Mouse (Mus musculus) limb, embryonic 10.5 days (tissue): ENCODE measurements around the gene Hlcs. TPM values are rescaled to one million over a fixed set of nuclear protein-coding genes. Genes with fewer than 3 reads are reported as not detected.
A peak's percentile ranks its signal among the peaks of the same experiment; 100 is the strongest.

Experiments
- DNase-seq: peaks from one replicate; pipeline ENCODE4 v3.0.0-alpha.2; 2017; ENCODE audit warnings: low spot score
- H3K27ac ChIP-seq: fragments of 300-500 bp; sonication (generic); 2 replicates; pipeline ENCODE4 v1.5.1; 2016; ENCODE audit warnings: mild to moderate bottlenecking
- H3K27me3 ChIP-seq: fragments of 300-500 bp; sonication (generic); 2 replicates; pipeline ENCODE4 v1.6.1; 2016; ENCODE audit warnings: low read depth, mild to moderate bottlenecking; ENCODE audit not compliant: poor library complexity, severe bottlenecking
- H3K36me3 ChIP-seq: fragments of 300-500 bp; sonication (generic); 2 replicates; pipeline ENCODE4 v1.6.1; 2016; ENCODE audit warnings: mild to moderate bottlenecking, moderate library complexity
- H3K4me1 ChIP-seq: fragments of 300-500 bp; sonication (generic); 2 replicates; pipeline ENCODE4 v1.6.1; 2016
- H3K4me3 ChIP-seq: fragments of 300-500 bp; sonication (generic); 2 replicates; pipeline ENCODE4 v1.5.1; 2016; ENCODE audit warnings: mild to moderate bottlenecking, moderate library complexity
- H3K9me3 ChIP-seq: fragments of 300-500 bp; sonication (generic); replicated peaks from 2 replicates; pipeline ENCODE4 v1.6.1; 2016; ENCODE audit warnings: mild to moderate bottlenecking
- WGBS: fragments of 180-500 bp; shearing (Covaris S2); methylation state at CpG from one replicate; pipeline ENCODE4 v1.1.7; 2016; 5-methylcytosine and 5-hydroxymethylcytosine counted together
- polyA plus RNA-seq: library from polyadenylated mRNA; unstranded; fragments of >200 nt; fragmentation: Nextera tagmentation; extraction: Ambion mirVana; gene quantifications from 2 replicates; pipeline ENCODE4 v1.2.1, GENCODE M21; 2016

Hlcs gene
- polyA plus RNA-seq, 1 experiment from 2014 or later, result 11.7 TPM

DNA sequence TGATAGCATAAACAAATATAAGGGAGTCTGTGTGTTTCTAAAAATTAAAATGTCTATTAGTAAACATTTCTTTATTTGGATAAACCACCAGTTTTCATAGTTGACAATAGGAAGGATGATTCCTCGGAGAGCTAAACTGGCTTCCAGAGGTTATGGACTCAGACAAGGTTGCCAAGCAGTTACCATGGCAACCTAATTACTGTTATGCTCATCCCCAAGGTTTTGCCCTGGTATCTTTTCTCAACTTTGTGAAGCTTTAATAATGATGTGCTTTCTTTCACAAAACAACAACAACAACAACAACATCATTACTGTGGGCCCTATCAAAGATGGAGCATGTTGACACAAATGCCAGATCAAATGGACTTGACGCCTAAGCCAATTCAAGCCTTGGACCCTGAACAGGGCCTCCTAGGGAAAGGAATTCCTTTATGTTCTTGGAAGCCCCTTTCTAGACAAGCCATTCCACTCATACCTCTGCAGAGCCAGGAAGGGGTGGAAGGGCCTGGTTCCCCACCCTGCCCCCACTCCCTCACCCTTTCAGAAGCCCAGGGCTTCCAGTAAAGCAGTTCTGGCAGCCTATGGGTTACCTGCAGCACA is 185.0 kb downstream of the Hlcs start:
- 51% methylated on average over 2 of the region's 2 CpGs for WGBS
- no peak for DNase-seq

DNA sequence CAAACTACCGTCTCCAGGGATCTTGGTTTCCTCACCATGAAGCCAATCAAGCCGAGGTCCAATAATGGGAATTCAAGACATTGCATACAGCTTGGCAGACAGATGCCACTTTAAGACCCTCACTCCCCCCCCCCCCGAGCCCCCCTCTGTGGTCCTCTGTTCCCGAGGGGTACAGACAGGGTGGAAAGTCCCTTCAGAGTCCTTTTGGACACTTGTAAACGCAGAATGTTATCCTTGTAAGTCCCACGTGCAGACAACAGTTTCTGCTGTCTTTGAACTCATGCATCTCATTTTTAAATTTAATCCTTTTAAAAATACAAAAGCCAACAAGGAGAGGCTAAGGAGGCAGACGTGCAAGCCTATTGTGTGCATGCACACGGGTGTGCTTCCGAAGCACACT is 187.2 kb downstream of the Hlcs start:
- H3K36me3 ChIP-seq, result no peaks in the 10 kb centered on the region
- 45% methylated on average over 9 of the region's 9 CpGs for WGBS
- H3K9me3 ChIP-seq, result no peaks in the 10 kb centered on the region
- H3K4me3 ChIP-seq, result 0 out of 2 replicates have a peak overlapping the region, but pooled peaks have one; percentile 61
- H3K27me3 ChIP-seq, result peaks cover 89% of the 10 kb centered on the region
- H3K27ac ChIP-seq, result no peak overlapping the region
- DNase-seq, result no peak
- peaks cover 27% of the 10 kb centered on the region for H3K4me1 ChIP-seq

More for the DNA sequence above, 185.0 kb downstream of the Hlcs start:
- no peak overlapping the region for H3K27ac ChIP-seq
- no peaks in the 10 kb centered on the region for H3K9me3 ChIP-seq
- H3K4me1 ChIP-seq, result peaks cover 25% of the 10 kb centered on the region
- H3K27me3 ChIP-seq, result peaks cover 84% of the 10 kb centered on the region
- H3K36me3 ChIP-seq, result peaks cover 5% of the 10 kb centered on the region
- no peak overlapping the region for H3K4me3 ChIP-seq

DNA sequence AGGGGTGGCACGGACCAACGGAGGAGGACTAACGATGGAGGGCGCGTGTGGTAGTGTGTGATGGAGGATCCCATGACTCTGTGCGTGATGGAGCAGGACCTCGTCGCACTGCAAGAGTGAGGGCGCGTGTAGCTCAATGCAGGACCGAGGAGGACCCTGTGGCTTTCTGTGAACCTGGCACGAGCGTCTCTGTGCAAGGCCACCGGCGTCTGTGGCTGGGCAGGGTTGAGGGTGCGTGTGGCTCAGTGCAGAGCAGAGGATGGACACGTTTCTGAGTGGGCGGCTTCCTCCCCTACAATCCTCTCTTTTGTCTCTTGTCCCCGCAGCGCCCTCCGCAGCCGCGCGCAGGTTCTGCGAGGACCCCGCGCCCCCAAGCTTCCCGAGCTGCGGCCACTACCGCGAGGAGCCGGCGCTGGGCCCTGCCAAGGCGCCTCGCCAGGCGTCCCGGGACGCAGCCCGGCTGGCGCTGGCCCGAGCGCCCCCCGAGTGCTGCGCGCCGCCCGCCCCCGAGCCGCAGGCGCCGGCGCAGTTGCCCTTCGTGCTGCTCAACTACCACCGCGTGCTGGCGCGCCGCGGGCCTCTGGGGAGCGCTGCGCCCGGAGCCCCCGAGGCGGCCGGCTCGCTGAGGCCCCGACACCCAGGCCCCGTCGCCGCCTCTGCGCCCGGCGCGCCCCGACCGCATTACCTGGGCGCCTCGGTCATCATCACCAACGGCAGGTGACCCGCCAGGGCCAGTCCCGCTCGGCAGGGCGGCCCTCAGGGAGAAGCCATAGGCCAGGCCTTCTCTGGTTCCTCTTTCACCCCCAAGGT is 188.0 kb downstream of the Hlcs start:
- Histone ChIP-seq H3K9me3 (no peaks in the 10 kb centered on the region), H3K4me3 (peak overlapping the region; percentile 61), H3K4me1 (peaks cover 33% of the 10 kb centered on the region), H3K27me3 (peaks cover 89% of the 10 kb centered on the region), H3K36me3 (no peaks in the 10 kb centered on the region), H3K27ac (peak overlapping the region; percentile 85)
- peak; percentile 69 for DNase-seq
- 1% methylated on average over 83 of the region's 83 CpGs for WGBS

DNA sequence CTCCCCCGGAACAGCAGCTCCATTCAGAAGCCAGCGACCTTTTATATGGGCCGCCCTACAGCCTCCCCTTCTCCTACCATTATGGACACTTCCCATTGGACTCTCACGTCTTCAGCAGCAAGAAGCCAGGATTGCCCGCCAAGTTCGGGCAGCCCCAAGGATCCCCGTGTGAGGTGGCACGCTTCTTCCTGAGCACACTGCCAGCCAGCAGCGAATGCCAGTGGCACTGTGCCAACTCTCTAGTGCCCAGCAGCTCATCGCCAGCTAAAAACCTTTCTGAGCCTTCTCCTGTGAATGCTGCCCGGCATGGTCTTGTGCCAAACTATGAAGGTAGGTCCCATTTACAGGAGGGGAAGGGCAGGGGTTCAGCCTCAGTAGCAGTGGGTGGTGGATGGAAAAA is 190.1 kb downstream of the Hlcs start:
- Histone ChIP-seq H3K27me3 (peaks cover 98% of the 10 kb centered on the region), H3K9me3 (no peaks in the 10 kb centered on the region), H3K4me1 (peaks cover 32% of the 10 kb centered on the region), H3K27ac (no peak overlapping the region), H3K36me3 (no peaks in the 10 kb centered on the region), H3K4me3 (no peak overlapping the region)
- DNase-seq, result no peak
- 85% methylated on average over 11 of the region's 11 CpGs for WGBS

DNA sequence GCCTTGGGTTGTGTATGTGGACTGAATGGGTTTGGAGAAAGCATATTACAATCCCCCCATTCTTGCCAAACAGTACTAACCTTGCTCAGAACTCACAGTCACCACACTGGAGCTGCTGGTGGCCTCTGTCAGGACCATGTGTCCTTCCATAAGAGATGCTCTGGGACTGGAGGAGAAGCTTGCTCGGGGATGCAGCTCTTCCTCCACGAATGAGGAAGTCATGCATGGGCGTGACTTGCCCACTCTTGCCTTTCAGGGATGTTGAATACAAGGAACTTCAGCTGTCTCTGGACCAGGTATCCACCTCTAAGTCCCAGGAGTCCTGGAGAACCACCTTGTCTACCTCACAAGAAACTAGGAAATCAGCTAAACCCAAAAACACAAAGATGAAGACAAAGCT is 191.0 kb downstream of the Hlcs start:
- no peak for DNase-seq
- WGBS, result 84% methylated on average over 3 of the region's 3 CpGs
- Histone ChIP-seq H3K4me1 (peaks cover 32% of the 10 kb centered on the region), H3K27me3 (peaks cover 100% of the 10 kb centered on the region), H3K9me3 (no peaks in the 10 kb centered on the region), H3K27ac (no peak overlapping the region), H3K36me3 (no peaks in the 10 kb centered on the region), H3K4me3 (no peak overlapping the region)

DNA sequence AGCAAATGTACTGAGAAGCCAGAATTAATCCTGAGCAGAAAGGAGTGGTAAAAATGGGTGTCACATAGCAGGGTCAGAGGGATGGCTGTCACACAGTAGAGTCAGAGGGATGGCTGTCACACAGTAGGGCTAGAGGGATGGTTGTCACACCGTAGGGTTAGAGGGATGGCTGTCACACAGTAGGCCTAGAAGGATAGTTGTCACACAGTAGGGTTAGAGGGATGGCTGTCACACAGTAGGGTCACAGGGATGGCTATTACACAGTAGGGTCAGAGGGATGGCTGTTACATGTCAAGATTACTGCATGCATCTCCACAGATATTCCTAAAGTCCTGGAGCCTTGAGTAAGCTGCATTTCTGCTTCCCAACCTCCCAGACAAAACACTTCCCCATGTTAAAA is 195.0 kb downstream of the Hlcs start:
- peaks cover 94% of the 10 kb centered on the region for H3K27me3 ChIP-seq
- DNase-seq, result no peak
- no peaks in the 10 kb centered on the region for H3K9me3 ChIP-seq
- H3K4me3 ChIP-seq, result no peak overlapping the region
- no peak overlapping the region for H3K27ac ChIP-seq
- H3K36me3 ChIP-seq, result no peaks in the 10 kb centered on the region
- WGBS, result 92% methylated on average over 1 of the region's 1 CpGs
- H3K4me1 ChIP-seq, result peaks cover 14% of the 10 kb centered on the region

DNA sequence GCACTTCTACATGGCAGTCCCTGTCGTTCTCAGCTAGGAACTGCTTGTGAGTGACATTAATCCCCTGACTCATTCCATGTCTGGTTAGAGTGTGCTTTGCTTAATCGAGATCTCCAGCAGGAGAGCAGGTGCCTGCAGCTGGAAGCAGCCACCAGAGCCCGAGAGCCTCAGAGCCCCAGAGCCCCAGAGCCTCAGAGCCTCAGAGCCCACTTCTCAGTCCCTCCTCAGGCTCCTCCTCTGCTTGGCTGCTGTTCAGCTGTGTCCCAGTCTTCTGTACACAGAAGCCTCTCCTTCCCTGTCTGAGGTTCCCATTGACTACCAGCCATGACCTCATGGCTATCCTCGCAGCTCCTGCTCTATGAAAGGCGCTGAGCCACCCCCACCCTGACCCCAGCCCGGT is 196.0 kb downstream of the Hlcs start:
- H3K27me3 ChIP-seq, result peaks cover 94% of the 10 kb centered on the region
- no peak for DNase-seq
- H3K9me3 ChIP-seq, result no peaks in the 10 kb centered on the region
- no peak overlapping the region for H3K4me3 ChIP-seq
- H3K4me1 ChIP-seq, result peaks cover 14% of the 10 kb centered on the region
- H3K36me3 ChIP-seq, result no peaks in the 10 kb centered on the region
- no peak overlapping the region for H3K27ac ChIP-seq
- WGBS, result 72% methylated on average over 6 of the region's 6 CpGs

DNA sequence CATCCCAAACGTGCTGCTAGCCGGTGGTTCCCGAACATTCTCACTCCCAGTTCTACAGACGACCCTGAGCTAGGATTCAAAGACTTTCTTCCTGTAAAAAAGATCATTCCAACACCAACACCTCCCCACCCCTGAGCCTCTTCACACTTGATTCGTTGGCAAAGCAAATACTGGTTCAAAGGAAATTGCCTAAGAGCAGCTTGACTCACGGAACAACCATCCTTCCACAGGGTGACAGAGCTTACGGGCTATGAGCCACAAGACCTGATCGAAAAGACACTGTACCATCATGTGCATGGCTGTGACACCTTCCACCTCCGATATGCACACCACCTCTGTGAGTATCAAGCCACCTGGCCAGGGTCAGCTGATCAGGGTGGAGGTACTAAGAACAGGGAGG is 198.7 kb downstream of the Hlcs start:
- no peak for DNase-seq
- WGBS, result 68% methylated on average over 9 of the region's 9 CpGs
- H3K4me3 ChIP-seq, result no peak overlapping the region
- no peaks in the 10 kb centered on the region for H3K36me3 ChIP-seq
- H3K27me3 ChIP-seq, result peaks cover 78% of the 10 kb centered on the region
- no peak overlapping the region for H3K27ac ChIP-seq
- H3K4me1 ChIP-seq, result no peaks in the 10 kb centered on the region
- no peaks in the 10 kb centered on the region for H3K9me3 ChIP-seq

DNA sequence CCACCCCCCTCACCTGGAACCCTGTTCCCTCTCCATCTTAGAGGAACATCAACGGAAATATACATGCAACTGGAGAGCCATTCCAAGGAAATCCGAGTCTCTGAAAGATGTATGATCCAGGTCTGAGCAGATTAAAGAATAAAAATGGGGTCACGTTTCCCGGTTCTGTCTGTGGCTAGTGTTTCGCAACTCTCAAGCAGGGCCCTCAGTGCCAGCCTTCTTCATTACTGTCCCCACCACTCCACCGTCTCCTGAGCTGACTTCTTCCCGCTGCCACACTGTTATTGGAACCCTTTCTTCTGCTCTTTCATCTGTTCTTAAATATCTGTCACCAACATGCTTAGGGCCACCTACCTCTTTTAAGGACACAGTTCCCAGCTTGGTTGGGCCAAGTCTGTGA is 200.2 kb downstream of the Hlcs start:
- no peak for DNase-seq
- Histone ChIP-seq H3K36me3 (no peaks in the 10 kb centered on the region), H3K9me3 (no peaks in the 10 kb centered on the region), H3K4me3 (no peak overlapping the region), H3K27me3 (peaks cover 65% of the 10 kb centered on the region), H3K4me1 (no peaks in the 10 kb centered on the region), H3K27ac (no peak overlapping the region)
- 88% methylated on average over 7 of the region's 7 CpGs for WGBS

DNA sequence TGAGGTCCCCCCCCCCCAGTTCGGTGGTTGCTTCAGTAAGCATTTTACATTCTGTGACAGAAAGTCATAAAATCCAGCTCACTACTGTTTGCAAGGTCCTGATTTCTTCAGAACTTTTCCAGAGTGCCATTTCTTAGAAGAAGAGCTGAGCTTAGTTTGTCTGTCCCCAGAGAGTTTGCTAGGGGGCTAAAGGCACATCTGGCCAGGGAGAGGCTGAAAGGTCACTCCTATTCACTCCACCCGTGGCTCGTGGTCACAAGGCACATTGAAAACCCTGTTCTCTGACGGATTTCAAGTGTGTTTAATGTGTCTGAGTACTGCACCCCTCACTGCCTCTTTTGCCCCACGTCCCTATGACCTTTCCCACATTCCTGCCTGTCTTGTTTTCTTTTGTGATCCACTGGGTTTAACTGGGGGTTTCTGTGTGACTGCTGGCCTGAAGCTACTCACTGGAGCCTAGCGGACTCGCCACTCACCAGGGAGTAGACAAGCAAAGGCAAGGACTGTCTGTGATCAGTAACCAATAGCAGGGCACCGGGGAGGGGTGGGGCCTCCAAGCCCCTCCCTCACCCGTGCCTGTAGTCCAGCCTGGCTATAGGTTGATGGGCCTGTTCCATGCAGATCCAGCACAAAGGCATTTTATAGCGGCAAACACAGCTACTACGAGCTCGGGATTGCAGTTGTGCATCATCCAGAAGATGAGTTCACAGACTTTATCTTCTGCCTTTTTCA is 215.5 kb downstream of the Hlcs start:
- peak; percentile 58 for DNase-seq
- WGBS, result 2% methylated on average over 12 of the region's 12 CpGs
- no peaks in the 10 kb centered on the region for H3K9me3 ChIP-seq
- no peak overlapping the region for H3K27ac ChIP-seq
- peaks cover 86% of the 10 kb centered on the region for H3K27me3 ChIP-seq
- no peak overlapping the region for H3K4me3 ChIP-seq
- no peaks in the 10 kb centered on the region for H3K36me3 ChIP-seq
- peaks cover 45% of the 10 kb centered on the region for H3K4me1 ChIP-seq

DNA sequence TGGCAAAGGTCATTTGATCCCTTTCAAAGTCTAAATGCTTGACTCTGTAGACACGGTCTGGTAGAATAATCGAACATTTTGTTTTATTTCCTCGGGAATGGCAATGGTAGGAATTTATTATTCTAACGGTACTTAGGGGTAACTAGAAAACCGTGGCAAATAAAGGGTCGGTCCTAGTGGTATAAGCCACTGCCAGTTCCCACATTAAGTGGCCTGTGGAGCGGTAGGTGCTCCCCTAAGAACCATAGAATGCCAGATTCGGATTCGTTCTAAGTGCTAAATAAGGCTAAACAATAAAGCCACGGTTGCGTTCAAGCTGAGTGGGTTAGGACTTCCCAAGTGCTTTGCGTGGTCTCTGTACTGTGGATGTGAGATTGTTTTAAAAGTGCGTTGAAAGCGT is 216.9 kb downstream of the Hlcs start:
- Histone ChIP-seq H3K4me3 (no peak overlapping the region), H3K36me3 (no peaks in the 10 kb centered on the region), H3K9me3 (no peaks in the 10 kb centered on the region), H3K27me3 (peaks cover 95% of the 10 kb centered on the region), H3K4me1 (peaks cover 48% of the 10 kb centered on the region), H3K27ac (no peak overlapping the region)
- peak; percentile 50 for DNase-seq
- WGBS, result 5% methylated on average over 14 of the region's 14 CpGs

DNA sequence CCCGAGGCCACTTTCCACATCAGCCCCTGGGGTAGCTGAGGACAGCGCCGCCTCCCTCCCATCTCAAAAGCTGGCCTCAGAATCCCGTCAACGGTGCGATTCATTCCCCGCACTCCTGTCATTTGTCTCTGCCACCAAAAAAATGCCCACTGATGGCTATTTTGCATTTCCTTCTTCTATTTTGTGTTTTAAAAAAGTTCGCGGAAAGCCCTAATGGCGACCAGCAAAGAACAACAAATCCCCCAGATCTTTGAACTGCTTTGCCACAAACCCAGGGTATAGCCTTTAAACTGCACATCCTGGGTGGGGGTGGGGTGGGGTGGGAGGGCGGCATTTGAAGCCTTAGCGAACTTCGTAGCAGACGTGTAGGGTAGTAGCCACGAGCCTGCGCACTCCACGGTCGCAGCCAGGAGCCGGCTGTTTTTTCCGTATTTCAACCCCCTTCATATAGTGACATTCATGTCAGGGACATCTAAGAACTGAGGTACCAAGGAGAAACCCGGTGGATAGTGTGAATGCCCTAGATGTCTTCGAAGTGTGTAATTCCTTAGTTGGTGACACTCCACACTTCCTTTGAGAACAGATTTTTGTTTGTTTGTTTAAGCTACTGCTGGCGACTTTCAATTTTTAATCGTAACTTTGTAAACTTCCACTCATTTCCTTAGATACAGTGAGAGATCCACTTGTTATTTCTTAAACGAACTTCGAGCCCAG is 218.1 kb downstream of the Hlcs start:
- Histone ChIP-seq H3K4me1 (peaks cover 48% of the 10 kb centered on the region), H3K9me3 (no peaks in the 10 kb centered on the region), H3K27me3 (peaks cover 98% of the 10 kb centered on the region), H3K27ac (no peak overlapping the region), H3K36me3 (no peaks in the 10 kb centered on the region), H3K4me3 (peak overlapping the region; percentile 22)
- under 1% methylated on average over 26 of the region's 26 CpGs for WGBS
- peak; percentile 53 for DNase-seq
